Mouse (Mus musculus) stomach, postnatal 0 days (tissue): ENCODE results near the gene Cdon. TPM values are rescaled to one million over a fixed set of nuclear protein-coding genes. Genes with fewer than 3 reads are reported as not detected.

ENCODE experiments used
- ATAC-seq: fragments of 200-750 bp; cut with Nextera tagmentation; 2 replicates; pipeline ENCODE4 v1.8.0; 2017; ENCODE audit not compliant: low FRiP score, low TSS enrichment
- DNase-seq: peaks from one replicate; pipeline ENCODE4 v3.0.0-alpha.2; 2016; ENCODE audit warnings: low spot score
- H3K27ac ChIP-seq: fragments of 300-500 bp; sonication (generic); replicated peaks from 2 replicates; pipeline ENCODE4 v1.5.1; 2014; ENCODE audit warnings: mild to moderate bottlenecking, control low read depth
- H3K27me3 ChIP-seq: fragments of 300-500 bp; sonication (generic); 2 replicates; pipeline ENCODE4 v1.6.1; 2014; ENCODE audit warnings: low read length; ENCODE audit not compliant: control insufficient read depth, insufficient read depth
- H3K36me3 ChIP-seq: fragments of 300-500 bp; sonication (generic); 2 replicates; pipeline ENCODE4 v1.6.1; 2014; ENCODE audit warnings: low read length, mixed read lengths; ENCODE audit not compliant: control insufficient read depth, insufficient read depth
- H3K4me1 ChIP-seq: fragments of 300-500 bp; sonication (generic); replicated peaks from 2 replicates; pipeline ENCODE4 v1.6.1; 2014; ENCODE audit warnings: antibody characterized with exemption; ENCODE audit not compliant: control insufficient read depth, insufficient read depth
- H3K4me2 ChIP-seq: fragments of 300-500 bp; sonication (generic); replicated peaks from 2 replicates; pipeline ENCODE4 v1.6.1; 2014; ENCODE audit warnings: low read depth, mild to moderate bottlenecking, control low read depth, moderate library complexity
- H3K4me3 ChIP-seq: fragments of 300-500 bp; sonication (generic); 2 replicates; pipeline ENCODE4 v1.5.1; 2014; ENCODE audit warnings: low read depth, low read length, control low read depth
- H3K9ac ChIP-seq: fragments of 300-500 bp; sonication (generic); 2 replicates; pipeline ENCODE4 v1.6.1; 2014; ENCODE audit warnings: mild to moderate bottlenecking, low read length, control low read depth, mixed read lengths
- H3K9me3 ChIP-seq: fragments of 300-500 bp; sonication (generic); 2 replicates; pipeline ENCODE4 v1.6.1; 2016; ENCODE audit warnings: low read length; ENCODE audit not compliant: control insufficient read depth
- CTCF ChIP-seq: IDR thresholded peaks from 2 replicates; pipeline ENCODE4 v1.5.1; 2016; ENCODE audit warnings: antibody characterized with exemption, low read depth, mild to moderate bottlenecking, moderate library complexity
- EP300 ChIP-seq: optimal IDR thresholded peaks from 2 replicates; pipeline ENCODE3; 2016; ENCODE audit warnings: antibody characterized with exemption
- WGBS: fragments of 180-500 bp; shearing (Covaris S2); extraction: QIAGEN DNeasy Blood & Tissue Kit; methylation state at CpG from one replicate; pipeline ENCODE4 v1.1.7; 2014; 5-methylcytosine and 5-hydroxymethylcytosine counted together
- polyA plus RNA-seq: library from polyadenylated mRNA; unstranded; fragments of >200 nt; fragmentation: Nextera tagmentation; extraction: Ambion mirVana; gene quantifications from 2 replicates; pipeline ENCODE4 v1.2.1, GENCODE M21; 2015

Cdon gene
- polyA plus RNA-seq, 1 experiment from 2014 or later: 2.7 TPM

- no peaks in the 10 kb centered on the region for H3K4me1 ChIP-seq
- H3K4me3 ChIP-seq: no peak overlapping the region
- no peaks in the 10 kb centered on the region for H3K9me3 ChIP-seq
- H3K27ac ChIP-seq: no peak overlapping the region; the same call in 1 of the 2 replicates
- H3K9ac ChIP-seq: no peak overlapping the region
- ATAC-seq: peak; percentile 65
- H3K36me3 ChIP-seq: no peaks in the 10 kb centered on the region
- 29% methylated on average over 8 of the region's 8 CpGs for WGBS
- DNase-seq: peak; percentile 40
- H3K4me2 ChIP-seq: no peak overlapping the region
- TF ChIP-seq CTCF (no peak), EP300 (no peak)
- no peaks in the 10 kb centered on the region for H3K27me3 ChIP-seq
These were observed 87.3 kb downstream of the Cdon start for GRCm38 (mm10) chr9:35508234-35508633.

GRCm38 (mm10) chr9:35513900-35514299 is 93.0 kb downstream of the Cdon start:
- H3K4me3 ChIP-seq: no peak overlapping the region
- H3K27me3 ChIP-seq: no peaks in the 10 kb centered on the region
- WGBS: 90% methylated on average over 4 of the region's 4 CpGs
- no peaks in the 10 kb centered on the region for H3K4me1 ChIP-seq
- H3K4me2 ChIP-seq: no peak overlapping the region
- no peak overlapping the region for H3K9ac ChIP-seq
- TF ChIP-seq EP300: no peak
- H3K9me3 ChIP-seq: no peaks in the 10 kb centered on the region
- H3K27ac ChIP-seq: no peak overlapping the region
- ATAC-seq: no peak
- no peaks in the 10 kb centered on the region for H3K36me3 ChIP-seq
- no peak for DNase-seq

- no peaks in the 10 kb centered on the region for H3K27me3 ChIP-seq
- ATAC-seq (no peak), DNase-seq (no peak)
- no peaks in the 10 kb centered on the region for H3K9me3 ChIP-seq
- H3K4me1 ChIP-seq: no peaks in the 10 kb centered on the region
- no peak overlapping the region for H3K4me3 ChIP-seq
- TF ChIP-seq EP300 (no peak), CTCF (no peak)
- H3K27ac ChIP-seq: no peak overlapping the region
- no peaks in the 10 kb centered on the region for H3K36me3 ChIP-seq
- H3K9ac ChIP-seq: no peak overlapping the region
- H3K4me2 ChIP-seq: no peak overlapping the region
- WGBS: 83% methylated on average over 5 of the region's 5 CpGs
These were observed 95.3 kb downstream of the Cdon start for GRCm38 (mm10) chr9:35516182-35516581.

- TF ChIP-seq EP300: no peak
- TF ChIP-seq CTCF: no peak
- H3K27me3 ChIP-seq: no peaks in the 10 kb centered on the region
- DNase-seq: no peak
- H3K9me3 ChIP-seq: no peaks in the 10 kb centered on the region
- H3K4me2 ChIP-seq: no peak overlapping the region
- no peaks in the 10 kb centered on the region for H3K36me3 ChIP-seq
- no peak overlapping the region for H3K4me3 ChIP-seq
- H3K9ac ChIP-seq: no peak overlapping the region
- no peaks in the 10 kb centered on the region for H3K4me1 ChIP-seq
- 89% methylated on average over 16 of the region's 16 CpGs for WGBS
- no peak for ATAC-seq
- no peak overlapping the region for H3K27ac ChIP-seq
These were observed 95.8 kb downstream of the Cdon start for GRCm38 (mm10) chr9:35516711-35517110.

GRCm38 (mm10) chr9:35518169-35518568 is 97.2 kb downstream of the Cdon start, which contains the start of gene Gm1113:
TSS of gene Gm1113 (minus strand) at chr9:35518269.
- 70% methylated on average over 3 of the region's 3 CpGs for WGBS
- no peak for TF ChIP-seq CTCF
- TF ChIP-seq EP300: no peak
- Histone ChIP-seq H3K4me1 (no peaks in the 10 kb centered on the region), H3K27me3 (no peaks in the 10 kb centered on the region), H3K9ac (no peak within 1 kb of the TSS), H3K4me3 (no peak within 1 kb of the TSS), H3K4me2 (no peak within 1 kb of the TSS), H3K9me3 (no peaks in the 10 kb centered on the region), H3K27ac (no peak within 1 kb of the TSS), H3K36me3 (no peaks in the 10 kb centered on the region)
- DNase-seq: no peak
- no peak for ATAC-seq

GRCm38 (mm10) chr9:35520631-35521348 is 99.9 kb downstream of the Cdon start:
- H3K36me3 ChIP-seq: no peaks in the 10 kb centered on the region
- TF ChIP-seq CTCF (no peak), EP300 (no peak)
- H3K27ac ChIP-seq: no peak overlapping the region
- no peak for DNase-seq
- ATAC-seq: no peak
- no peak overlapping the region for H3K9ac ChIP-seq
- no peak overlapping the region for H3K4me2 ChIP-seq
- no peaks in the 10 kb centered on the region for H3K27me3 ChIP-seq
- WGBS: 76% methylated on average over 6 of the region's 6 CpGs
- H3K9me3 ChIP-seq: no peaks in the 10 kb centered on the region
- no peaks in the 10 kb centered on the region for H3K4me1 ChIP-seq
- no peak overlapping the region for H3K4me3 ChIP-seq
